Mouse (Mus musculus) brain, embryonic 14.5 days (tissue): ENCODE results near the gene Arhgef12.

Experiments
- CTCF ChIP-seq: fragments of 200-500 bp; IDR thresholded peaks from 2 replicates; pipeline ENCODE4 v1.5.1; 2012; ENCODE audit warnings: inconsistent platforms, mild to moderate bottlenecking, moderate library complexity, borderline replicate concordance; ENCODE audit not compliant: insufficient read depth, insufficient read length; ENCODE audit errors: extremely low read depth
- POLR2A ChIP-seq: fragments of 200-500 bp; IDR thresholded peaks from 2 replicates; pipeline ENCODE4 v1.6.1; 2012; ENCODE audit warnings: mild to moderate bottlenecking, inconsistent platforms, borderline replicate concordance; ENCODE audit not compliant: poor library complexity, insufficient read depth, insufficient read length, severe bottlenecking; ENCODE audit errors: extremely low read depth

- TF ChIP-seq CTCF (no peak), POLR2A (no peak)
These were observed 43.9 kb upstream of the Arhgef12 start for GRCm38 (mm10) chr9:43150957-43151356.
